Comparison of ENCODE assay signal across 2 mouse cellular contexts in the genomic region with DNA sequence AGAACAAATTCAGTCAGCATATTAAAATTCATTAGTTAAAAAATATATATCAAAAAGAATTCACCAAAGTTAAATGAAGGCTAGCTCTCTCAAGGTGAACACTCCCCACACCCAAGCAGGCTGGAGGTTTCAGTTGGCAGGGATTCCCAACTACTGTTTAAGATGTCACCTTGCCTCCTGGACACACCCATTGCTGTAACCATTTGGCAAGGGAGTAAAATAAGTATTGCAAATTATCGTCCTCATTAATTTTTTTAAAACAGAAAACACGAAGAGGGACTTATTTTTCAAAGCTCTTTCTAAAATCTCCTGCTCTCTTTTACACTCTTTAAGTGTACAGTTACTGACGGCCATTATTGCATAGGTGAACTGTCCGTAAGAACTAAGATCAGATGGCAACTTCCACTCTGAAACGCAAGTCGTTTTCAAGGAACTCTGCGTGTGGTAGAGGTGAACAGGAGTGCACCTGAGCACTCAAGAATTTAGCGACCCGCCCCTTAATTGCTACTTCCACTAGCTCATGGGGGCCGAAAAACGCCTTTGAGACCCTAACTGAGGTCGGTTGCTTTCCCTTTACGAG.
TF ChIP-seq lines count a peak whose summit lies in the region.

No protein-coding gene starts in this region.

TF ChIP-seq in CH12.LX, 34 proteins besides CTCF, POLR2A, EP300 and RAD21 (continued from another document):
- no peak for TF ChIP-seq HCFC1 (IDR thresholded peaks at IDR 0.05; ENCODE audit: low read depth, low read length)
- TF ChIP-seq TBP (conservative IDR thresholded peaks at IDR 0.05; ENCODE audit: low read depth, low read length), result no peak
- no peak for TF ChIP-seq ZMIZ1 (IDR thresholded peaks at IDR 0.05; ENCODE audit: low read depth, low read length)
- TF ChIP-seq MAFK (IDR thresholded peaks at IDR 0.05; ENCODE audit: insufficient replicate concordance, low read length), result no peak
- no peak for TF ChIP-seq RCOR1 (conservative IDR thresholded peaks at IDR 0.05; ENCODE audit: low read depth, low read length)
TF ChIP-seq in CH12.LX: peak in this region for 0.

TF ChIP-seq in myocyte, 11 proteins besides CTCF, POLR2A, EP300 and RAD21 (continued from another document):
- TF ChIP-seq REST (IDR thresholded peaks at IDR 0.05; ENCODE audit: insufficient read depth, insufficient read length), result no peak
